Mouse (Mus musculus) lung, embryonic 16.5 days (tissue): ENCODE results near the gene Cfap44. TPM values are rescaled to one million over a fixed set of nuclear protein-coding genes. Genes with fewer than 3 reads are reported as not detected.

Experiments
- ATAC-seq: fragments of 200-750 bp; cut with Nextera tagmentation; 2 replicates; pipeline ENCODE4 v1.8.0; 2017; ENCODE audit warnings: low read depth, mild to moderate bottlenecking, moderate library complexity
- H3K27ac ChIP-seq: fragments of 300-500 bp; sonication (generic); 2 replicates; pipeline ENCODE4 v1.5.1; 2014; ENCODE audit warnings: mild to moderate bottlenecking, control low read depth, low read length
- H3K27me3 ChIP-seq: fragments of 300-500 bp; sonication (generic); 2 replicates; pipeline ENCODE4 v1.6.1; 2014; ENCODE audit warnings: low read depth, low read length, mixed read lengths; ENCODE audit not compliant: control insufficient read depth, insufficient read depth
- H3K36me3 ChIP-seq: fragments of 300-500 bp; sonication (generic); 2 replicates; pipeline ENCODE4 v1.6.1; 2014; ENCODE audit warnings: low read length; ENCODE audit not compliant: control insufficient read depth, insufficient read depth
- H3K4me1 ChIP-seq: fragments of 300-500 bp; sonication (generic); replicated peaks from 2 replicates; pipeline ENCODE4 v1.6.1; 2014; ENCODE audit warnings: low read length, mixed read lengths; ENCODE audit not compliant: control insufficient read depth, insufficient read depth
- H3K4me2 ChIP-seq: fragments of 300-500 bp; sonication (generic); 2 replicates; pipeline ENCODE4 v1.6.1; 2014; ENCODE audit warnings: low read depth, low read length, control low read depth
- H3K4me3 ChIP-seq: fragments of 300-500 bp; sonication (generic); 2 replicates; pipeline ENCODE4 v1.5.1; 2014; ENCODE audit warnings: mild to moderate bottlenecking, low read length, control low read depth
- H3K9ac ChIP-seq: fragments of 300-500 bp; sonication (generic); 2 replicates; pipeline ENCODE4 v1.6.1; 2014; ENCODE audit warnings: low read length, control low read depth
- H3K9me3 ChIP-seq: fragments of 300-500 bp; sonication (generic); 2 replicates; pipeline ENCODE4 v1.6.1; 2016; ENCODE audit warnings: low read length; ENCODE audit not compliant: control insufficient read depth
- WGBS: fragments of 180-500 bp; shearing (Covaris S2); extraction: QIAGEN DNeasy Blood & Tissue Kit; methylation state at CpG from one replicate; pipeline ENCODE4 v1.1.7; 2014; 5-methylcytosine and 5-hydroxymethylcytosine counted together
- polyA plus RNA-seq: library from polyadenylated mRNA; unstranded; fragments of >200 nt; fragmentation: Nextera tagmentation; extraction: Ambion mirVana; gene quantifications from 2 replicates; pipeline ENCODE4 v1.2.1, GENCODE M21; 2015

The Cfap44 gene
- polyA plus RNA-seq, 1 experiment from 2014 or later: 1.6 TPM

GRCm38 (mm10) chr16:44501783-44502182 is 107.2 kb downstream of the Cfap44 start:
- ATAC-seq: no peak
- 90% methylated on average over 10 of the region's 10 CpGs for WGBS
- peaks cover 11% of the 10 kb centered on the region; the same call in 1 of the 2 replicates for H3K4me1 ChIP-seq
- H3K27ac ChIP-seq: no peak overlapping the region
- H3K27me3 ChIP-seq: no peaks in the 10 kb centered on the region
- H3K36me3 ChIP-seq: peaks cover 24% of the 10 kb centered on the region
- H3K9ac ChIP-seq: no peak overlapping the region
- H3K4me3 ChIP-seq: no peak overlapping the region
- 0 out of 2 replicates have a peak, but pooled peaks cover 5% of the 10 kb centered on the region for H3K9me3 ChIP-seq
- no peak overlapping the region for H3K4me2 ChIP-seq

- H3K36me3 ChIP-seq: peaks cover 22% of the 10 kb centered on the region
- H3K4me3 ChIP-seq: no peak overlapping the region
- no peak overlapping the region for H3K27ac ChIP-seq
- H3K4me1 ChIP-seq: peaks cover 14% of the 10 kb centered on the region
- H3K27me3 ChIP-seq: no peaks in the 10 kb centered on the region
- H3K4me2 ChIP-seq: no peak overlapping the region
- 0 out of 2 replicates have a peak, but pooled peaks cover 5% of the 10 kb centered on the region for H3K9me3 ChIP-seq
- ATAC-seq: no peak
- no peak overlapping the region for H3K9ac ChIP-seq
- 38% methylated on average over 7 of the region's 7 CpGs for WGBS
Observed at GRCm38 (mm10) chr16:44502325-44502724, 107.7 kb downstream of the Cfap44 start.

- Histone ChIP-seq H3K9me3 (0 out of 2 replicates have a peak, but pooled peaks cover 5% of the 10 kb centered on the region), H3K4me3 (no peak overlapping the region), H3K27ac (peak overlapping the region; percentile 58), H3K4me2 (no peak overlapping the region), H3K4me1 (peaks cover 20% of the 10 kb centered on the region), H3K36me3 (peaks cover 22% of the 10 kb centered on the region), H3K27me3 (no peaks in the 10 kb centered on the region), H3K9ac (no peak overlapping the region)
- peak; percentile 16; the same call in 1 of the 2 replicates for ATAC-seq
- WGBS: 44% methylated on average over 8 of the region's 8 CpGs
Observed at GRCm38 (mm10) chr16:44502895-44503575, 108.4 kb downstream of the Cfap44 start.

GRCm38 (mm10) chr16:44505243-44505642 is 110.6 kb downstream of the Cfap44 start:
- 82% methylated on average over 1 of the region's 1 CpGs for WGBS
- Histone ChIP-seq H3K4me1 (peaks cover 33% of the 10 kb centered on the region), H3K9me3 (0 out of 2 replicates have a peak, but pooled peaks cover 5% of the 10 kb centered on the region), H3K9ac (no peak overlapping the region), H3K4me2 (no peak overlapping the region), H3K36me3 (peaks cover 11% of the 10 kb centered on the region; the same call in 1 of the 2 replicates), H3K27ac (peak overlapping the region; percentile 37; the same call in 1 of the 2 replicates), H3K4me3 (no peak overlapping the region), H3K27me3 (no peaks in the 10 kb centered on the region)
- ATAC-seq: no peak

GRCm38 (mm10) chr16:44507027-44507929 is 112.7 kb downstream of the Cfap44 start:
- Histone ChIP-seq H3K4me3 (no peak overlapping the region), H3K4me2 (no peak overlapping the region), H3K9ac (no peak overlapping the region), H3K27me3 (no peaks in the 10 kb centered on the region), H3K27ac (peak overlapping the region; percentile 80), H3K9me3 (0 out of 2 replicates have a peak, but pooled peaks cover 5% of the 10 kb centered on the region), H3K4me1 (peaks cover 40% of the 10 kb centered on the region), H3K36me3 (peaks cover 9% of the 10 kb centered on the region; the same call in 1 of the 2 replicates)
- ATAC-seq: peak; percentile 78
- WGBS: 39% methylated on average over 10 of the region's 10 CpGs

GRCm38 (mm10) chr16:44508025-44508424 is 113.4 kb downstream of the Cfap44 start:
- Histone ChIP-seq H3K27ac (peak overlapping the region; percentile 80), H3K9me3 (0 out of 2 replicates have a peak, but pooled peaks cover 5% of the 10 kb centered on the region), H3K4me3 (no peak overlapping the region), H3K9ac (no peak overlapping the region), H3K4me1 (peaks cover 37% of the 10 kb centered on the region), H3K27me3 (no peaks in the 10 kb centered on the region), H3K4me2 (no peak overlapping the region), H3K36me3 (peaks cover 13% of the 10 kb centered on the region)
- no peak for ATAC-seq
- WGBS: 47% methylated on average over 5 of the region's 5 CpGs

- 0 out of 2 replicates have a peak, but pooled peaks cover 5% of the 10 kb centered on the region for H3K9me3 ChIP-seq
- peaks cover 33% of the 10 kb centered on the region for H3K4me1 ChIP-seq
- ATAC-seq: no peak
- peak overlapping the region; percentile 67 for H3K27ac ChIP-seq
- H3K36me3 ChIP-seq: peaks cover 15% of the 10 kb centered on the region
- WGBS: 77% methylated on average over 13 of the region's 13 CpGs
- no peaks in the 10 kb centered on the region for H3K27me3 ChIP-seq
- H3K4me2 ChIP-seq: no peak overlapping the region
- H3K4me3 ChIP-seq: no peak overlapping the region
- H3K9ac ChIP-seq: no peak overlapping the region
Observed at GRCm38 (mm10) chr16:44508772-44509171, 114.2 kb downstream of the Cfap44 start.

- Histone ChIP-seq H3K4me3 (no peak overlapping the region), H3K9me3 (0 out of 2 replicates have a peak, but pooled peaks cover under 1% of the 10 kb centered on the region), H3K27ac (peak overlapping the region; percentile 91), H3K27me3 (no peaks in the 10 kb centered on the region), H3K36me3 (peaks cover 12% of the 10 kb centered on the region), H3K9ac (no peak overlapping the region), H3K4me2 (no peak overlapping the region), H3K4me1 (peaks cover 33% of the 10 kb centered on the region)
- ATAC-seq: no peak
- WGBS: 46% methylated on average over 7 of the region's 7 CpGs
Observed at GRCm38 (mm10) chr16:44509458-44510344, 115.1 kb downstream of the Cfap44 start.
